Mouse (Mus musculus): ENCODE results near the gene Exoc3l.

The Exoc3l gene

GRCm38 (mm10) chr8:105313622-105314402, 17.9 kb upstream of the Exoc3l start:
- DNase-seq (ENCODE audit: low spot score), result no peak

- no peak for DNase-seq (ENCODE audit: low spot score)
Observed at GRCm38 (mm10) chr8:105312891-105313481, 17.1 kb upstream of the Exoc3l start.

GRCm38 (mm10) chr8:105311718-105312117, 15.8 kb upstream of the Exoc3l start:
- no peak for DNase-seq (ENCODE audit: low spot score)

- no peak for DNase-seq (ENCODE audit: low spot score)
Observed at GRCm38 (mm10) chr8:105310118-105310517, 14.2 kb upstream of the Exoc3l start.

- no peak for DNase-seq (ENCODE audit: low spot score)
Observed at GRCm38 (mm10) chr8:105309142-105309847, 13.4 kb upstream of the Exoc3l start.

- no peak for DNase-seq (ENCODE audit: low spot score)
Observed at GRCm38 (mm10) chr8:105308428-105308827, 12.5 kb upstream of the Exoc3l start.

GRCm38 (mm10) chr8:105307670-105308069, 11.8 kb upstream of the Exoc3l start:
- DNase-seq (ENCODE audit: low spot score), result no peak

GRCm38 (mm10) chr8:105306146-105306691, 10.3 kb upstream of the Exoc3l start:
- DNase-seq (ENCODE audit: low spot score), result no peak

GRCm38 (mm10) chr8:105305211-105306145, 9.6 kb upstream of the Exoc3l start, which contains the start of gene Elmo3:
Elmo3 (plus strand) TSS chr8:105305601.
- DNase-seq (ENCODE audit: low spot score), result no peak

GRCm38 (mm10) chr8:105304325-105305210, 8.7 kb upstream of the Exoc3l start:
- DNase-seq (ENCODE audit: low spot score), result no peak

- DNase-seq (ENCODE audit: low spot score), result no peak
Observed at GRCm38 (mm10) chr8:105303874-105304273, 8.0 kb upstream of the Exoc3l start.

GRCm38 (mm10) chr8:105303396-105303795, 7.5 kb upstream of the Exoc3l start:
- no peak for DNase-seq (ENCODE audit: low spot score)

- peak; percentile 90 for DNase-seq (ENCODE audit: low spot score)
Observed at GRCm38 (mm10) chr8:105299962-105300361, 4.1 kb upstream of the Exoc3l start.

GRCm38 (mm10) chr8:105298351-105299252, 2.7 kb upstream of the Exoc3l start:
- no peak for DNase-seq (ENCODE audit: low spot score)

GRCm38 (mm10) chr8:105297511-105298192, 1.8 kb upstream of the Exoc3l start, which contains the start of gene E2f4:
E2f4 (plus strand) TSS chr8:105297663.
- peak; percentile 89 for DNase-seq (ENCODE audit: low spot score)

- no peak for DNase-seq (ENCODE audit: low spot score)
Observed at GRCm38 (mm10) chr8:105295256-105295655, 645 bp downstream of the Exoc3l start.

GRCm38 (mm10) chr8:105294776-105295175, 1.1 kb downstream of the Exoc3l start:
- no peak for DNase-seq (ENCODE audit: low spot score)

GRCm38 (mm10) chr8:105293405-105293804, 2.5 kb downstream of the Exoc3l start:
- DNase-seq (ENCODE audit: low spot score), result no peak

GRCm38 (mm10) chr8:105292471-105292870, 3.4 kb downstream of the Exoc3l start:
- no peak for DNase-seq (ENCODE audit: low spot score)

All from c-Kit-positive CD71-positive TER-119-positive erythroid progenitor cells, embryonic 14.5 days (primary cell).